Mouse (Mus musculus) embryo, embryonic 10 days (tissue): ENCODE measurements around the gene R3hdml.
"Not testable (repeated sequence)": the region's sequence is repeated elsewhere in the genome, so short reads cannot be mapped to it uniquely, and the experiment has no call there.

Source experiments
- DNase-seq: peaks from one replicate; pipeline ENCODE4 v3.0.0-alpha.2; 2015; ENCODE audit warnings: low spot score

R3hdml gene

DNA sequence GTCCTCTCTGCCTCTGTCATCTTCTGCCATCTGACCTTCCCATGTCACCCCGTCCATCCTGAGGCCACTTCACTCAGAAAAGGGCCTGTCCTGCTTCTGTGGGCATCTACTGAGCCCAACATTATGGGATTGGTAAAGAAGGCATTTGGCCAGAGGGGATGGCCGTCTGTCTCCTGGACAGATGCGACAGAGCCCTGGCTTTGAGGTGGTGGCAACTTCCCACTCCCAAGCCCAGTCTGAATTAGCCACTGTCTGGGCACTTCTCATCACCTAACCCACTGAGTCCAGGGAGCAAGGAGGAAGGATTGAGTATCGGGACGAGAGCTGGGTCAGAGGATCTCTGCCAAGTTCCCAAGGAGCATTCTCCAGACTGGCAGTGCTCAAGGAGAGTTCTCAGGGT is at the start of gene R3hdml:
R3hdml (plus strand) TSS at position 301 of the 400 bp plus-strand sequence.
- DNase-seq, result no peak

- DNase-seq, result no peak
These were observed 48.6 kb upstream of the R3hdml start for GRCm38 (mm10) chr2:163443543-163443942.

- no peak for DNase-seq
These were observed 48.1 kb upstream of the R3hdml start for GRCm38 (mm10) chr2:163444017-163444416.

GRCm38 (mm10) chr2:163447375-163447774 is 44.7 kb upstream of the R3hdml start:
- no peak for DNase-seq

DNA sequence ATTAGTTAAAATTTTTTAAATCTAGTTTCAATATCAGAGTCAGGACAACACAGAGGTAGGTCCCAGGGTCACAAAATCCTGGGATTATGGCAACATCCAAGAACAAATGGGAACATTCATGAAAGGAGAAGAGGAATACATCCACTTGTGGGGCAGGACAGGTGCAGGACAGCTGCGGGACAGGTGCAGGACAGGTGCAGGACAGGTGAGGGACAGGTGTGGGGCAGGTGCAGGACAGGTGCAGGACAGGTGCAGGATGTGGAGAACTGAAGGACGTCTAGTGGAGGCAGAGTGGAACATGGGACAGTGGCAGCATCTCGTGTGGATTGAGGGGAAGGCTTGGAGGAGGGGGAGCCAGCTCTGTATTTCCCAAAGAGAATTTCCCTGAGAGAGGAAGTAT is 42.8 kb upstream of the R3hdml start:
- DNase-seq, result no peak

DNA sequence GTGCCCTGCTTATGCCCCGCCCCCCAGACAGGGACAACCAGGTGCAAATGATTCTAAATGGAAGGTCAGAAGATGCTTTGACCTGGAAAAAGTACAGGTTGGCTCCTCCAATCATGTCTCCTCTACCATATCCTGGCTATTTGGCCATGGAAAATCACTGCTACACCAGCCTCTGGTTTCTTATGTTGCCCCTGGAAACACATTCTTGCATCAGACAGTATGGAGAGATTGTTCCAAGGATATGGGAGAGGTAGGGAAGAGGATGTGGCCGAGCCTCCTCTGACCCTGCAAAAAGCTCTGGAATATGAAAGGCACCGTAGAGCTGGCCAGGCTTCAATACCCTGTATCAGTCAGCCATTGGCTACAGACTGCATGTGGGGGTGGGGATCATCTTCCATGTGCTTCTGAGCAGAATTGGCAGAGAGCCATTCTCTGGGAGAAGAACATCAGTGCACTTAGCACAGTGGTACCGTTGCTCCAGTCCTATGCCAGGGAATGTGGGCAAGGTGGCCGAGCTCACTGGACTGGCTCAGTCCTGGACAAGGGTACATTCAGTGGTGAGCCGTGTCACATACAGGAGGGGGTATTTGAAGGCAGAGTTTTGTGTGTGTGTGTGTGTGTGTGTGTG is 41.3 kb upstream of the R3hdml start:
- no peak for DNase-seq

- no peak for DNase-seq
These were observed 39.4 kb upstream of the R3hdml start for GRCm38 (mm10) chr2:163452738-163453137.

GRCm38 (mm10) chr2:163453378-163453777 is 38.7 kb upstream of the R3hdml start:
- no peak for DNase-seq

- DNase-seq, result no peak
These were observed 33.4 kb upstream of the R3hdml start for GRCm38 (mm10) chr2:163458539-163459265.

DNA sequence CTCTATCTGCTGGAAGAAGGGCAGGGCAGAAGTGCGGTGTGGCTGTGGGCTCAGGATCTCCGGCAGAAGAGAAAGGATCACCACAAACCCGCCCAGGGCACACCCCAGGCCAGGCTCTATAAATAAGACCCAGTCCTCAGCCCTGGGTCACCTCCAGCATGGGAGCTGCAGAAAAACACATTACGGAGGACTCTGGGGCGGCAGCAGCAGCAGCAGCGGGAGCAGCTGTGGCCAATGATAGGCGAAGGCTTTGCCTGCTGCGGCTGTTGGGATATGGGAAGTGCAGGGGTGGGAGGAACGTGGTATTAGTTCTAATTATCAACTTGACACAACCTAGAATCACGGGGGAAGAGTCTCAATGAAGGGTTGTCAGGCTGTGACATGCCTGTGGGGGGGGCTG is 32.7 kb upstream of the R3hdml start:
- no peak for DNase-seq

- DNase-seq, result no peak
These were observed 31.5 kb upstream of the R3hdml start for GRCm38 (mm10) chr2:163460622-163461021.

DNA sequence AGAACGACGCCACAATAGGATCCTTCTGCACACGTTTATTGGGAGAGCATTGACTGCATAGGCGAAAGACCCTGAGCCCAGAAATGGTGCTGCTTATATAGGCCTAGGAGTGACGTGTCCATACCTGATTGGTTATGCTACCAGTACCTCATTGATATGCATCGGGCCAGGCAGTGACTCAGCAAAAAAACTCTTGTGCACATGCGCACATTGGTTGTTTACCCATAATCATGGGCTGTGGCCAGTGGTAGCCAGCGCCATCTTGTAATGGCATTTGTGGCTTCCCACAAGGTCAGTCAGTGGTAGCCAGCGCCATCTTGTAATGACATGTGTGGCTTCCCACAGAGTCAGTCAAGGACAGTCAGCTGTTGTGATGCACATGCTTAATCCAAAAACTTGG is 30.8 kb upstream of the R3hdml start:
- not testable (repeated sequence) for DNase-seq

DNA sequence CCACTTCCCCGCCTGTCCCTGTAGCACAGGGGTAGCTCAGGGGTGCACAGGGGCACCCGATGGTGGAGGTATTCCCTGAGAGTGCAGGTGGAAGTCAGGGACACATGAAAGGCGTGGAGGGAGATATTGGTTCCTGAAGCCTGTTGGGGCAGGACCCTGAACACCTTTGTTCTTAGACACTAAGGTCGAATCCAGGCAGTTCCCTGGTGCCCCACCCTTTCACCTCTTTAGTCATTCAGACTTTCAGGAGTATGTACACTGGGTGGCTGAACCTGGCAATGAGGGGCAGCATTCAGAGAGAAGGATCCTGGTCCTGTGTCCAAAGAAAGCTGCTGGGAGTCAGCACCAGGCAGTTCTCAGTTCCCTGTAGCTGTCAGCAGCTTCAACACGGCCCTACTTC is 29.7 kb upstream of the R3hdml start:
- no peak for DNase-seq

GRCm38 (mm10) chr2:163462801-163463200 is 29.3 kb upstream of the R3hdml start:
- DNase-seq, result no peak

- DNase-seq, result no peak
These were observed 28.8 kb upstream of the R3hdml start for GRCm38 (mm10) chr2:163463251-163463769.

- no peak for DNase-seq
These were observed 28.1 kb upstream of the R3hdml start for GRCm38 (mm10) chr2:163463998-163464397.

GRCm38 (mm10) chr2:163464562-163464961 is 27.6 kb upstream of the R3hdml start:
- DNase-seq, result no peak

GRCm38 (mm10) chr2:163466771-163467170 is 25.3 kb upstream of the R3hdml start:
- DNase-seq, result no peak

GRCm38 (mm10) chr2:163467585-163467984 is 24.5 kb upstream of the R3hdml start:
- no peak for DNase-seq

DNA sequence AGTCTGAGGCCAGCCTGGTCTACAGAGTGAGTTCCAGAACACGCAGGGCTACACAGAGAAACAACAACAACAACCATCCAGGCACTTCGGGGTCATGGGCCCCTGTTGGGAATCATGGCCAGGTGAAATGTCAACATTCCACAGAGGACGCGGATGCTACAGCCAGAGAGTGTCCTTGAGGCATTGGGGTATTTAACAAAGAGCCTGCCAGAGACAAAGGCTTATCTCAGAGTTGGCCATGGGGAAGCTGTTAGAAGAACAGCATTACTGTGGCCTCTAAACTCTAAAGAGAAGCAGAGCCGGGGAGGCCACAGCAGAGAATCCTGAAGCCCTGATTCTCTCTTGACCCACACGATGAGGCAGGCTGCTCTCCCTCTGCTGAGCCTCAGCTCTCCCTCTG is 23.3 kb upstream of the R3hdml start:
- no peak for DNase-seq

DNA sequence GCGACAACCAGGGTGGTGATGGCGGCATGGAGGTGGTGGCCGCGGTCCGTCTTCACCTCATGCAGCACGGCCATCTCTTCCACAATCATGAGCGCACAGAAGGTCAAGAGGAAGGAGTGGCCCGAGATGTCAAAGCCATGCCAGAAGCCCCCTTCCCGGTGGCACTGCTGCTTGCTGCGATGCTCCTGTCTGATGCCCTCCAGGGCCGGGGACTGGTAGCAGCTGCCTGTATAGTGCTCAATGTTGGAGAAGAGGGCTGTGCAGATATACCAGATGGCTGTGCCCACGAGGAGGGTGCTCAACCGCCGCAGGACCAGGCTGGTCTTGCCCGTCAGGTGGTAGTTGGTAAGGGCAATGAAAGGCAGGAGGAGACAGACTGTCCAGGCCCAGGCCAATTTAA is 22.4 kb upstream of the R3hdml start:
- DNase-seq, result no peak

DNA sequence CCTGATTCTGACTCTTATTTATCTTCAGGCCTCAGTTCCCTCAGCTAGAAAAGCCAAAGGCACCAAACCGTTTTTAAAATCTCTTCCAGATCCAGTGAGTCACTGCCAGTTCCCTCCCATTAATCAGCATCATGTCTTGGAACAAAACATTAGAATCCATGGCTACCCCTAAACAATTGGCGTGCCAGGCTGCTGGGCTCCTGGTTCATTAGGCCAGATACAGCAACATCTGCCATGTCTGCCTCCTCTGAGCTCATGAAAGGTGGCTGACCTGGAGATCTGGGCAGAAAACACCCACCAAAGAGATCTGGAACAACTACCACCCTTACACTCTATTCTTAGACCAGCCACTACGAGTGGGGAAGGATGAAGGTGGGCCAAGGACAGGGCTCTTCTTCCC is 21.0 kb upstream of the R3hdml start:
- no peak for DNase-seq

DNA sequence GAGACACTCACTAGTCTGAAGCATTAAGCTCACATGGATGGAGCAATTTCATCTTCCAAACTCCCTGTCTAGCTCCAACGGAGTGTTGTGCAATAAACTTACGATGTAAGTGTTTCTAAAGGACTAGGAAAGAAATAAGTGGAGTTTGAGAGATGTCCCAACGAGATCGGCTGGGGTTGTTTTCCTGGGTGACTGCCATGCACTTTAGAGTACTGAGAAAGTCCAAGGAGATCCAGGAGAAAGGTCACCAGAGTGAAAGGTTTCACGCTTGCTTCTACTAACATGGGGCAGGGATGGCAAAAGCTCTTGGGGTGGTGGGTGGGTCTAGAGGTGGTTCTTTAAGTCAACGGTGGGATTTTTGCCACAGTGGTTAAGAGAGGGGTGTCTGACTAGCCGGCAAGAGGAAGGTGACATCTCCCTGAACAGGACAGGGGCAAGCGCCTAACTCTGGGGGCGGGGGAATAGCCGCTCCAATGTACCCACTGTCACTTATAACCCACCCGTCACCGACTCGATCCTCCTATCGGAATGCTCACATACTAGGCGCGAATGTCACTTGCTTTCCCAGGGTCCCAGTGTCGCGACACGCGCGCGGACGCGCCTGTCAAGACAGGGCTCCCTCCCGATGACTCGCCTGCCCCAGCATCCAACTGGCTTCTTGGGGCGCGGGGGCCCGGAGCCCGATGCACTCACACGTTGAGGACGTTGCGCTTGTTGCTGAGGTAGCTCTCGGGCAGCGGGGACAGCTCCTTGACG is 20.2 kb upstream of the R3hdml start:
- DNase-seq, result no peak
